Mouse (Mus musculus) cerebellum, adult 2 months (tissue): ENCODE data around the gene Gadl1.

ENCODE experiments used
- CTCF ChIP-seq: fragments of 200-500 bp; IDR thresholded peaks from 2 replicates; pipeline ENCODE4 v1.5.1; 2011; ENCODE audit warnings: low read depth, mild to moderate bottlenecking, control low read depth, low read length, moderate library complexity, borderline replicate concordance; ENCODE audit not compliant: insufficient read depth
- POLR2A ChIP-seq: fragments of 200-500 bp; IDR thresholded peaks from 2 replicates; pipeline ENCODE4 v1.6.1; 2011; ENCODE audit warnings: low read length, control low read depth, borderline replicate concordance; ENCODE audit not compliant: insufficient read depth

DNA sequence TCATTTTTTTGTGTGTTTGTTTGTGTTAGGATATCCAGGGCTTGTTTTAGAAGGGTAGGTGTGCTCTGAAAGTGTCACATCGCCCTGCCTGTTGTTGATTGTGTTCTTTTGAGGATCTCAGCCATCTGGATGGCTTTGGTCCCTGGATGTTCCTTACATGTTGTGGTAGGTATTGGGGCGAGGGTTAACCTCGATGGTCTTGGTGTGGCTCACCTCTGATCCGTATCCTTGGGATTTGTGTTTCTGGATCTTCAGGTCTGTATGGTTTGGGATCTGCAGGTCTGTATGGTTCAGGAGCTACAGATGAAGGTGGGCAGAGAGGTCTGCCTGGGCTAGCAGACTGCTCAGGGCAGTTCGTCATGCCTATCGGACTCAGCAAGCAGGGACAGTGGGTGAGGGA is 28.8 kb upstream of the Gadl1 start:
- no peak for TF ChIP-seq CTCF
- no peak for TF ChIP-seq POLR2A
